Mouse (Mus musculus) cerebellum, adult 11 months (tissue): Measurements from ENCODE around the gene Chrd.
A peak's percentile ranks its signal among the peaks of the same experiment; 100 is the strongest.

Experiments
- DNase-seq: peaks from one replicate; pipeline ENCODE4 v3.0.0; 2022

Chrd gene

GRCm38 (mm10) chr16:20735651-20736050 lies 2.7 kb downstream of the Chrd start:
- DNase-seq: no peak

DNA sequence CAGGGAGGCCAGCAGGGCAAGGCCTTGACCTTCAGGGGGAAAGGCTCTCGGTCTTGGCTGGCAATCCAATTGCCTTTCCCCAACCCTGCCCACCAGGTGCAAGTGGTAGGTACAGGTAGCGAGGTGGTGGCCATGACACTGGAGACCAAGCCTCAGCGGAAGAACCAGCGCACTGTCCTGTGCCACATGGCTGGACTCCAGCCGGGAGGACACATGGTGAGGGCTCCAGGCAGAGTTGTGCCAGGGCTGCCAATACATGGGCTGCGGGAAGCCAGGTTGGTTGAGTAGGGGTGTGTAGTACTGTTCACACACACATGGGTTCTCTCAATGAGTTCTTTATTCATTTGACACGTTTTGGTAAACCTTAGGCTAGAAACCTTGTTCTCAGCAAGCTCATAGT lies 3.2 kb downstream of the Chrd start:
- DNase-seq: no peak

- no peak for DNase-seq
Measured at GRCm38 (mm10) chr16:20736823-20737222, 3.9 kb downstream of the Chrd start.

GRCm38 (mm10) chr16:20739845-20740244 lies 6.9 kb downstream of the Chrd start:
- no peak for DNase-seq

- no peak for DNase-seq
Measured at GRCm38 (mm10) chr16:20746641-20747040, 13.7 kb downstream of the Chrd start.

DNA sequence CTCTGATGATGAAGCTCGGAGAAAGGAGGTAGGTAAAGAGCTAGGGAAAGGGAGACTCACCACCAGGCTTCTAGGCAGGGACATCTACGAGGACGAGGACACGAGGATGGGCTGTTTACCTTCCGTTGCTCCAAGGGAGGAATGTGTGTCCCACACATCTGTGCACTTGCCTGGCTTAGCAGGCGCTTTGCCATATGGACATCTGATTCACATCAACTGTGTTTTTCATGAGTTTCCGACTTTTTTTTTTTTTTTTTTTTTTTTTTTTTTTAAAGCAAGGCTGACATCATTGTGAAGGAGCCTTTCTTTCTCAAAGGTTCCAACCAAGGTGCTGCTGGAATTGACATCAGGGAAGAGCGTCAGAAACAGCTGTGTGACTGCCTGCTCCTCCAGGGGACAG lies 17.6 kb downstream of the Chrd start:
- DNase-seq: no peak

DNA sequence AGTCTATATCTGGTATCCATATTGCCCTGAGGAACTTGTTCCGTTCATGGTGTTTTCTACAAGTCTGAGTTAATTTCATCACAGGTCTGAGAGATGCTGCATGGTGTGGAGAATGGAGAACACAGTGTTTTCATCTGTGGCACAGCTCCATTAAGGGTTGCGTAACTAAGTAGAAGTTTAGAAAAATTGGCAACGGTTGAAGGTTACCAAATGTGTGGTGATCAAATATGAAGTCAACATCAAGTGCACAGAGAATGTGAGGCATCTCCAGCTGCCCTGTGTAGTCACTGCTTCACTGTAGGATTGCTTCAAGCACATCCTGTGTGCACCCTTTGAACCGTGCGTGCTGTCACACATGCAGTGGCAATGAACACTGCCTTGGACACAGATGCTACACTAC lies 23.1 kb downstream of the Chrd start:
- no peak for DNase-seq

- DNase-seq: no peak
Measured at GRCm38 (mm10) chr16:20757385-20757784, 24.5 kb downstream of the Chrd start.

DNA sequence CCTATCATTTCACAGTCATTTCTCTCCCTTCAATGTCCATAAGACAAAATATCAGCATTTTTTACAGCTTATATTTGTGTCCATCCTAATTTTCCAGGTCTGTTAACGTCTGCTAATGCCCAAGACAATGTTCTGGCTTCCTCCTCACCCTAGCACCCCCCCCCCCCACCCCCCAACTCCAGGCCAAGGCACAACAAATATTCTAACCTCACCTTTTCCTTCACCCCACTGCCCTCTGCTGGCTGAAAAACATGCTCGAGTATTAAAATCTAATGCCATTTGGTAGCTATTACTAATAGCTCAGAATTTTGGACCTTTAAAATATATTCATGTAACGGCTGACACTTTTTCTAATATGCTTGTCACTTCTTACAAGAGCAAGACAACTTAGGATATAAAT lies 28.8 kb downstream of the Chrd start:
- DNase-seq: peak; percentile 58

GRCm38 (mm10) chr16:20765244-20765643 lies 32.3 kb downstream of the Chrd start:
- DNase-seq: no peak

DNA sequence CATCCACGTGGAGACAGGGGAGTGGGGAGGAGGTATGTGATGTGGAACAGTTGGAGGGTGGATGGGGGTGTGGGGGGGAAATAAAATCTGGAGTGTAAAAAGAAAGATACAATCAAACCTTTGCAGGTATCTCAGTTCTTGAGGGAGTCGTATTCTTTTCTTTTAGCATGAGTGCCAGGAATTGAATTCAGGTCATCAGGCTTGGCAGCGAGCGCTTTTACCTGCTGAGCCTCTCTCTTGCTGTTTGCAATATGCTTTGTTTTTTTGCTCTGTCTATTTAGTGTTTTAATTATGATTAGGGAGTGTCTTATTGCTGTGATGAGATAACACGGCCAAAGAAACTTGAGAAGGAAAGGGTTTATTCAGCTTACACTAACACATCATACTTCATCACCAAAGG lies 42.1 kb downstream of the Chrd start:
- DNase-seq: peak; percentile 35

- DNase-seq: no peak
Measured at GRCm38 (mm10) chr16:20779846-20780245, 46.9 kb downstream of the Chrd start.

DNA sequence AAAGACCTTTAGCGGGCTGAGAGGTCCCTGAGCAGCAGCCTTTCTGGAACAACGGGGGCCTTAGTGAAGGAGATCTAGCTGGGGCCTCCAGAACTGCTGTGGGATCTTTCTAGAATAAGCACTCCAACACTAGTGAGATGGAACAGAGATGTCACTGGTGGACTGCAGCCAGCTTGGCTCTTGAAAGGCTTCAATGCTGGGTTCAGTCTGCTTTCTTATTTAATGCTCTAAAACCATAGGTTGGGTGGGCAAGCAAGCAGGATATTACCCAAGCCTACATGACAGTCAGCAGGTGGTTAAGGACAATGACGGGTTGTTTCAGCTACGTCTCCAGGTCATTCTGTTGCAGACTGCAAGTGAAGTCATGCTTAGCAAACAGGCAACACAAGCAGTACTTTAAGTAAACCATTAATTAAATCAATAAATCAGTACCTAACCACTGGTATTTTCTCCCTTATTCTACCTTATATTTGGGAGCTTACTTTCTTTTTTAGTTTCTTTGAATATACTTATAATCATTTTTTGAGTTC lies 48.2 kb downstream of the Chrd start:
- no peak for DNase-seq

GRCm38 (mm10) chr16:20783891-20784290 lies 51.0 kb downstream of the Chrd start:
- DNase-seq: no peak

DNA sequence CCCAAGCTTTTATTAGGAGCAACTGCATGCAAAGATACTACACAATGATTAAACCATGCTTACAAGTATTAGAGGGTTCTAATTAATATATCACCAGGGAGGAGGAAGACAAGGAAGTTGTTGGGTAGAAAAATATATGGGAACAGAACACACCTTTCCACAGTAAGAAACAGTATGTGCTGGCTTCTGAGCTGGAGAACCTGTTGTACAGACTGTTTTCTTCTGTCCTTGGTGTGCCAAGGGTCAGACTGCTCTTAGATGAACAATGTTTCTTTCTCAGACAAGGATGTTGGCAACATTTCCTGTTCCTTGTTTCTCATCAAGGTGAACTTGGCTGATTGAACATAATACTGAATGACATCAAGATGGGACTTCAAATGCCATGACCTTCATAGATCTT lies 51.8 kb downstream of the Chrd start:
- no peak for DNase-seq

DNA sequence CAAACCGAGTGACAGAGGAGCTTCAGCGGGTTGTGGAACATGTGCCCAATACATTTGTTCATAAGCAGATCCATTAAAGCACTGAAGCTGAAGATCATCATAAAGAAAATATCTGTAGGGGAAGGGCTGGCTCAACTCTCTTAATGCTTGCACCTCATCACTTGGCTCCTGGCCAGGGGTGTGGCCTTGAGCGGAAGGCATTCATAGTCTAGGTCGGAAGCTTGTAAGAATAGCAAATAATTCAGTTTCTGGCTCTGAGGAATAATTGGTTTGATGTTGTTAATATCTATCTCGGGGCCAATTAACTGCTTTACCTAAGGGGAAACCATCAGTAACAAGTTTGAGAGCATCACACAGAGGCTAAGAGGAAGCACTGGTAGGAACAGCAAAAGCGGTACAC lies 53.6 kb downstream of the Chrd start:
- no peak for DNase-seq

GRCm38 (mm10) chr16:20791803-20792202 lies 58.9 kb downstream of the Chrd start:
- DNase-seq: no peak
